Mouse (Mus musculus): ENCODE measurements around the gene Midn.

GRCm38 (mm10) chr10:80140666-80141035 is 7.4 kb upstream of the Midn start, which contains the start of gene Cbarp:
- no peak for TF ChIP-seq POLR2A (IDR thresholded peaks at IDR 0.05; ENCODE audit: insufficient read depth, low read depth, low read length)
- TF ChIP-seq CTCF (IDR thresholded peaks at IDR 0.05): no peak
- no peak for TF ChIP-seq EP300 (IDR thresholded peaks at IDR 0.05; ENCODE audit: insufficient read depth, low read depth, low read length)

Measured in heart, adult 2 months (tissue).